Mouse (Mus musculus) kidney, postnatal 25 days (tissue): Measurements from ENCODE around the gene Trpv3.

Experiments used
- DNase-seq, 2 experiments: peaks; one replicate each; pipeline ENCODE4 v3.0.0; 2021; ENCODE audit warnings: mixed read lengths in 2 of 2

The Trpv3 gene

GRCm38 (mm10) chr11:73267267-73267666 is at the start of gene Trpv3:
TSS of gene Trpv3 (plus strand) at chr11:73267388.
- no peak for DNase-seq

- no peak for DNase-seq
These were observed 47.5 kb upstream of the Trpv3 start for GRCm38 (mm10) chr11:73219671-73220070.

- no peak for DNase-seq
These were observed 46.5 kb upstream of the Trpv3 start for GRCm38 (mm10) chr11:73220651-73221050.

GRCm38 (mm10) chr11:73222846-73223245 is 44.3 kb upstream of the Trpv3 start:
- DNase-seq, result no peak

- peak; percentile 65 to 66 for DNase-seq
These were observed 43.2 kb upstream of the Trpv3 start for GRCm38 (mm10) chr11:73223966-73224365.

GRCm38 (mm10) chr11:73225856-73226255 is 41.3 kb upstream of the Trpv3 start:
- DNase-seq, result no peak

GRCm38 (mm10) chr11:73228881-73229280 is 38.3 kb upstream of the Trpv3 start:
- peak in 1 of 2 experiments; percentile 42 for DNase-seq

- no peak for DNase-seq
These were observed 37.1 kb upstream of the Trpv3 start for GRCm38 (mm10) chr11:73230081-73230480.

- DNase-seq, result no peak
These were observed 34.7 kb upstream of the Trpv3 start for GRCm38 (mm10) chr11:73232513-73232912.

- DNase-seq, result no peak
These were observed 33.2 kb upstream of the Trpv3 start, which contains the start of gene Trpv1 for GRCm38 (mm10) chr11:73233992-73234391. TSS of gene Trpv1 (plus strand) at chr11:73234292.

- DNase-seq, result peak; percentile 75 to 82
These were observed 31.0 kb upstream of the Trpv3 start for GRCm38 (mm10) chr11:73235990-73236701.

- DNase-seq, result peak in 1 of 2 experiments; percentile 7
These were observed 30.5 kb upstream of the Trpv3 start for GRCm38 (mm10) chr11:73236731-73237130.

GRCm38 (mm10) chr11:73242199-73242598 is 25.0 kb upstream of the Trpv3 start:
- DNase-seq, result no peak

GRCm38 (mm10) chr11:73242777-73243176 is 24.4 kb upstream of the Trpv3 start:
- no peak for DNase-seq

- no peak for DNase-seq
These were observed 9.7 kb upstream of the Trpv3 start for GRCm38 (mm10) chr11:73257362-73257945.

- DNase-seq, result no peak
These were observed 8.5 kb upstream of the Trpv3 start for GRCm38 (mm10) chr11:73258664-73259063.

GRCm38 (mm10) chr11:73260457-73260856 is 6.7 kb upstream of the Trpv3 start:
- DNase-seq, result no peak

GRCm38 (mm10) chr11:73261385-73261784 is 5.8 kb upstream of the Trpv3 start:
- no peak for DNase-seq

- no peak for DNase-seq
These were observed 7.6 kb downstream of the Trpv3 start for GRCm38 (mm10) chr11:73274821-73275220.

- DNase-seq, result no peak
These were observed 13.5 kb downstream of the Trpv3 start for GRCm38 (mm10) chr11:73280710-73281109.

GRCm38 (mm10) chr11:73281528-73282027 is 14.4 kb downstream of the Trpv3 start:
- peak; percentile 67 to 78 for DNase-seq

GRCm38 (mm10) chr11:73283369-73283768 is 16.2 kb downstream of the Trpv3 start:
- peak; percentile 19 to 56 for DNase-seq

- no peak for DNase-seq
These were observed 16.7 kb downstream of the Trpv3 start for GRCm38 (mm10) chr11:73283926-73284325.

- DNase-seq, result no peak
These were observed 17.2 kb downstream of the Trpv3 start for GRCm38 (mm10) chr11:73284351-73284750.
